Mouse (Mus musculus) CH12.LX (cell line): ENCODE measurements around the gene Sult3a2. TPM values are rescaled to one million over a fixed set of nuclear protein-coding genes. Genes with fewer than 3 reads are reported as not detected.

Source experiments
- DNase-seq: peaks from one replicate; pipeline ENCODE4 v3.0.0-alpha.2; 2013; ENCODE audit errors: extremely low read depth
- H3K27ac ChIP-seq: 2 replicates; pipeline ENCODE4 v1.5.1; 2012; ENCODE audit warnings: low read depth, mild to moderate bottlenecking, control low read depth, moderate library complexity; ENCODE audit not compliant: insufficient read depth
- H3K27me3 ChIP-seq: replicated peaks from 2 replicates; pipeline ENCODE3; 2012; ENCODE audit warnings: inconsistent platforms
- H3K36me3 ChIP-seq, 2 experiments: replicated peaks in 1 of 2; 2 replicates each; pipeline versions ENCODE3 to v1.6.1; 2012; ENCODE audit warnings: inconsistent platforms in 1 of 2, low read length in 1 of 2, mild to moderate bottlenecking in 1 of 2, mixed read lengths in 1 of 2, moderate library complexity in 1 of 2; ENCODE audit not compliant: control insufficient read depth in 1 of 2, insufficient read depth in 1 of 2
- H3K4me1 ChIP-seq, 2 experiments: 2 replicates each; pipeline ENCODE4 v1.6.1; 2012; ENCODE audit warnings: inconsistent platforms in 1 of 2, moderate library complexity in 1 of 2; ENCODE audit not compliant: insufficient read depth in 2 of 2, control insufficient read depth in 1 of 2
- H3K4me2 ChIP-seq: 2 replicates; pipeline ENCODE4 v1.6.1; 2012; ENCODE audit warnings: low read depth, mild to moderate bottlenecking, control low read depth; ENCODE audit not compliant: poor library complexity, insufficient read depth, severe bottlenecking
- H3K4me3 ChIP-seq, 3 experiments: fragments of 150-350 bp in 1 of 3; sonication (generic) in 1 of 3; replicated peaks in 1 of 3; 2 replicates each; pipeline versions ENCODE3 to v1.5.1; 2011 to 2012; ENCODE audit warnings: low read depth in 2 of 3, low read length in 2 of 3, mild to moderate bottlenecking in 2 of 3, moderate library complexity in 2 of 3, control low read depth in 1 of 3, improper control_type of control experiment in 1 of 3, inconsistent platforms in 1 of 3, mixed read lengths in 1 of 3; ENCODE audit not compliant: poor library complexity in 1 of 3
- H3K79me2 ChIP-seq: replicated peaks from 2 replicates; pipeline ENCODE4 v1.6.1; 2012; ENCODE audit warnings: mild to moderate bottlenecking, moderate library complexity; ENCODE audit not compliant: control insufficient read depth, poor library complexity, insufficient read depth, severe bottlenecking; ENCODE audit errors: extremely low read depth
- H3K9ac ChIP-seq: 2 replicates; pipeline ENCODE4 v1.6.1; 2012; ENCODE audit warnings: low read depth, mild to moderate bottlenecking, control low read depth, moderate library complexity; ENCODE audit not compliant: insufficient read depth
- H3K9me3 ChIP-seq: replicated peaks from 2 replicates; pipeline ENCODE3; 2012; ENCODE audit warnings: low read length, inconsistent platforms, mixed read lengths
- CTCF ChIP-seq, 2 experiments: IDR thresholded peaks in 1 of 2; conservative IDR thresholded peaks in 1 of 2; 2 replicates each; pipeline ENCODE4 v1.5.1; 2011 to 2012; ENCODE audit warnings: low read depth in 2 of 2, low read length in 2 of 2, improper control_type of control experiment in 1 of 2, inconsistent platforms in 1 of 2, mild to moderate bottlenecking in 1 of 2, moderate library complexity in 1 of 2
- ETS1 ChIP-seq: conservative IDR thresholded peaks from 2 replicates; pipeline ENCODE4 v1.6.1; 2012; ENCODE audit warnings: low read depth, mild to moderate bottlenecking, inconsistent platforms, low read length, improper control_type of control experiment, moderate library complexity
- JUND ChIP-seq: conservative IDR thresholded peaks from 2 replicates; pipeline ENCODE4 v1.6.1; 2011; ENCODE audit warnings: low read depth, low read length, improper control_type of control experiment
- MAFK ChIP-seq: IDR thresholded peaks from 2 replicates; pipeline ENCODE4 v1.6.1; 2011; ENCODE audit warnings: low read length, improper control_type of control experiment; ENCODE audit not compliant: insufficient replicate concordance
- MAX ChIP-seq: IDR thresholded peaks from 2 replicates; pipeline ENCODE4 v1.6.1; 2011; ENCODE audit warnings: low read length, improper control_type of control experiment
- MAZ ChIP-seq: IDR thresholded peaks from 2 replicates; pipeline ENCODE4 v1.6.1; 2012; ENCODE audit warnings: low read depth, mild to moderate bottlenecking, inconsistent platforms, low read length, improper control_type of control experiment, moderate library complexity
- MEF2A ChIP-seq: IDR thresholded peaks from 2 replicates; pipeline ENCODE4 v1.6.1; 2014; ENCODE audit warnings: low read depth, mild to moderate bottlenecking, inconsistent platforms, low read length, improper control_type of control experiment, borderline replicate concordance
- NRF1 ChIP-seq: IDR thresholded peaks from 2 replicates; pipeline ENCODE4 v1.6.1; 2014; ENCODE audit warnings: low read depth, mild to moderate bottlenecking, inconsistent platforms, low read length, improper control_type of control experiment, moderate library complexity
- PAX5 ChIP-seq: IDR thresholded peaks from 2 replicates; pipeline ENCODE4 v1.6.1; 2012; ENCODE audit warnings: low read length, inconsistent platforms, mixed read lengths
- POLR2A ChIP-seq: IDR thresholded peaks from 2 replicates; pipeline ENCODE4 v1.6.1; 2011; ENCODE audit warnings: low read depth, mild to moderate bottlenecking, improper control_type of control experiment, low read length
- RCOR1 ChIP-seq: conservative IDR thresholded peaks from 2 replicates; pipeline ENCODE4 v1.6.1; 2012; ENCODE audit warnings: low read depth, mild to moderate bottlenecking, inconsistent platforms, low read length, improper control_type of control experiment
- SIN3A ChIP-seq: IDR thresholded peaks from 2 replicates; pipeline ENCODE4 v1.6.1; 2012; ENCODE audit warnings: low read length, improper control_type of control experiment, inconsistent platforms
- SMC3 ChIP-seq: IDR thresholded peaks from 2 replicates; pipeline ENCODE4 v1.6.1; 2011; ENCODE audit warnings: low read depth, low read length, improper control_type of control experiment
- TCF12 ChIP-seq: IDR thresholded peaks from 2 replicates; pipeline ENCODE4 v1.6.1; 2014; ENCODE audit warnings: low read depth, mild to moderate bottlenecking, inconsistent platforms, low read length, improper control_type of control experiment
- UBTF ChIP-seq: IDR thresholded peaks from 2 replicates; pipeline ENCODE4 v1.6.1; 2012; ENCODE audit warnings: low read depth, mild to moderate bottlenecking, inconsistent platforms, low read length, improper control_type of control experiment, moderate library complexity
- USF1 ChIP-seq: IDR thresholded peaks from 2 replicates; pipeline ENCODE4 v1.6.1; 2014; ENCODE audit warnings: low read depth, mild to moderate bottlenecking, inconsistent platforms, low read length, improper control_type of control experiment
- ZKSCAN1 ChIP-seq: IDR thresholded peaks from 2 replicates; pipeline ENCODE4 v1.6.1; 2012; ENCODE audit warnings: low read depth, inconsistent platforms, low read length, improper control_type of control experiment, borderline replicate concordance
- ZNF384 ChIP-seq: IDR thresholded peaks from 2 replicates; pipeline ENCODE4 v1.6.1; 2012; ENCODE audit warnings: low read depth, low read length, improper control_type of control experiment, inconsistent platforms
- dilution Hi-C: fragments of 300-500 bp; cut with MboI; formaldehyde crosslinking; loops from 2 replicates; pipeline ENCODE4 v1.14.3; 2020; ENCODE audit warnings: low sequenced_read_pairs; ENCODE audit not compliant: extremely low pct_unique_long_range_greater_than_20kb, extremely low pct_ligation_motif_present
- in situ Hi-C: fragments of 300-500 bp; cut with MboI; formaldehyde crosslinking; loops from 3 replicates; pipeline ENCODE4 v1.14.3; 2019; ENCODE audit warnings: low sequenced_read_pairs, low pct_ligation_motif_present, low pct_unique_long_range_greater_than_20kb, mixed read lengths
- polyA plus RNA-seq: library from polyadenylated mRNA; unstranded; fragments of >175 nt; gene quantifications from 2 replicates; pipeline ENCODE4 v1.2.1, GENCODE M21; 2012; ENCODE audit warnings: low read depth; ENCODE audit not compliant: insufficient read length
- total RNA-seq, 2 experiments: library from RNA; depleted of rRNA; stranded (reverse); fragments of 300-350 nt in 1 of 2; fragments of >200 nt in 1 of 2; gene quantifications; 2 replicates each; pipeline ENCODE4 v1.2.3; 2012 to 2014

Gene Sult3a2
- not detected in 2 replicates for total RNA-seq (2012; rRNA removed)
- not detected in 2 replicates for total RNA-seq (2014; rRNA removed)
- polyA plus RNA-seq, result not detected in 2 replicates

DNA sequence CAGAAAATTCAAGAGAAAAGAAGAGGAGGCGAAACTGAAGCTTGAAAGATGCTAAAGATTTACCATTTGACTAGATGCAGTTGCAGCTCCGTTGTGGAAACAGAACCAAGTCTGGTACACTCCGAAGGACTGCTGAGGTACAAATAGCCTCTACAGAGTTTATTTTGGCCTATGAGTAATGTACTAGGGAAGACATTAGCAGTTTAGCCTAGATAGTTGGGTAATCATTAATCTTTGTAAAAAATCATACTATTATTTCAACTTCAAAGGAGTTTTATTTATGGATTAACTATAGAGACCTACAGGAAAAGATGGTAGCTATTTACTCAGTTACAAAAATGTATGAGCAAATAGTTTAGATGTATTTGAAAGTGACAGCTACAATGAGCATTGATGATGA is at the start of gene Sult3a2:
Sult3a2 (minus strand) TSS at position 101 of the 400 bp plus-strand sequence.
- Histone ChIP-seq H3K4me3 (no peak within 1 kb of the TSS), H3K9me3 (no peaks in the 10 kb centered on the region), H3K9ac (no peak within 1 kb of the TSS), H3K27ac (no peak within 1 kb of the TSS), H3K4me1 (no peaks in the 10 kb centered on the region), H3K4me2 (no peak within 1 kb of the TSS), H3K36me3 (no peaks in the 10 kb centered on the region), H3K79me2 (no peaks in the 10 kb centered on the region), H3K27me3 (no peaks in the 10 kb centered on the region)
- no peak for DNase-seq
- dilution Hi-C loops, result no loop called here
- in situ Hi-C loops, result no loop called here
- TF ChIP-seq RCOR1 (no peak), SIN3A (no peak), USF1 (no peak), MAFK (no peak), CTCF (conservative IDR thresholded peaks at IDR 0.05 in 1 of 2, IDR thresholded peaks at IDR 0.05 in 1 of 2; ENCODE audit: low read depth in 2 of 2, low read length in 2 of 2) (no peak), NRF1 (no peak), ZKSCAN1 (no peak), MAX (no peak)

- Histone ChIP-seq H3K4me2 (no peak overlapping the region), H3K36me3 (no peaks in the 10 kb centered on the region), H3K4me3 (no peak overlapping the region), H3K27me3 (no peaks in the 10 kb centered on the region), H3K27ac (no peak overlapping the region), H3K9me3 (no peaks in the 10 kb centered on the region), H3K79me2 (no peaks in the 10 kb centered on the region), H3K9ac (no peak overlapping the region), H3K4me1 (no peaks in the 10 kb centered on the region)
- TF ChIP-seq UBTF (no peak), POLR2A (no peak), JUND (no peak), TCF12 (no peak), ZNF384 (no peak), MAX (no peak), ETS1 (no peak), MEF2A (no peak), SMC3 (no peak), PAX5 (no peak), MAZ (no peak)
- in situ Hi-C loops, result no loop called here
- dilution Hi-C loops, result no loop called here
- DNase-seq, result no peak
Observed at GRCm38 (mm10) chr10:33820892-33821291, 34.4 kb upstream of the Sult3a2 start.
